Mouse (Mus musculus) lung, adult 2 months (tissue): ENCODE measurements around the gene Tbc1d21. TPM values are rescaled to one million over a fixed set of nuclear protein-coding genes. Genes with fewer than 3 reads are reported as not detected.

Source experiments
- DNase-seq: peaks from one replicate; pipeline ENCODE4 v3.0.0; 2022
- H3K4me1 ChIP-seq: fragments of 200-500 bp; 2 replicates; pipeline ENCODE4 v1.6.1; 2011; ENCODE audit warnings: low read length; ENCODE audit not compliant: control insufficient read depth, insufficient read depth
- H3K4me3 ChIP-seq: fragments of 200-500 bp; replicated peaks from 2 replicates; pipeline ENCODE3; 2011; ENCODE audit warnings: low read depth, mild to moderate bottlenecking, control low read depth, low read length; ENCODE audit errors: extremely low read depth
- CTCF ChIP-seq: fragments of 200-500 bp; IDR thresholded peaks from 2 replicates; pipeline ENCODE4 v1.5.1; 2011; ENCODE audit warnings: mild to moderate bottlenecking, low read length, control low read depth; ENCODE audit not compliant: insufficient read depth
- POLR2A ChIP-seq: fragments of 200-500 bp; IDR thresholded peaks from 2 replicates; pipeline ENCODE4 v1.6.1; 2011; ENCODE audit warnings: low read depth, mild to moderate bottlenecking, control low read depth, low read length, borderline replicate concordance; ENCODE audit errors: extremely low read depth
- WGBS: fragments of 180-500 bp; shearing (Covaris S2); methylation state at CpG from one replicate; pipeline ENCODE4 v1.1.7; 2018; 5-methylcytosine and 5-hydroxymethylcytosine counted together
- polyA plus RNA-seq: library from polyadenylated mRNA; depleted of rRNA; stranded (reverse); fragments of >200 nt; gene quantifications from 2 replicates; pipeline ENCODE4 v1.2.3, GENCODE M21; 2012

The Tbc1d21 gene
- polyA plus RNA-seq, 1 experiment: not detected

- H3K4me1 ChIP-seq: no peaks in the 10 kb centered on the region
- 35% methylated on average over 4 of the region's 4 CpGs for WGBS
- DNase-seq: no peak
- H3K4me3 ChIP-seq: no peak overlapping the region
- TF ChIP-seq POLR2A (no peak), CTCF (no peak)
Observed at GRCm38 (mm10) chr9:58378878-58379277, 8.6 kb upstream of the Tbc1d21 start.

GRCm38 (mm10) chr9:58373912-58374431 is 3.7 kb upstream of the Tbc1d21 start:
- WGBS: 64% methylated on average over 12 of the region's 12 CpGs
- TF ChIP-seq CTCF: no peak
- TF ChIP-seq POLR2A: no peak
- no peak overlapping the region for H3K4me3 ChIP-seq
- DNase-seq: no peak
- H3K4me1 ChIP-seq: no peaks in the 10 kb centered on the region

DNA sequence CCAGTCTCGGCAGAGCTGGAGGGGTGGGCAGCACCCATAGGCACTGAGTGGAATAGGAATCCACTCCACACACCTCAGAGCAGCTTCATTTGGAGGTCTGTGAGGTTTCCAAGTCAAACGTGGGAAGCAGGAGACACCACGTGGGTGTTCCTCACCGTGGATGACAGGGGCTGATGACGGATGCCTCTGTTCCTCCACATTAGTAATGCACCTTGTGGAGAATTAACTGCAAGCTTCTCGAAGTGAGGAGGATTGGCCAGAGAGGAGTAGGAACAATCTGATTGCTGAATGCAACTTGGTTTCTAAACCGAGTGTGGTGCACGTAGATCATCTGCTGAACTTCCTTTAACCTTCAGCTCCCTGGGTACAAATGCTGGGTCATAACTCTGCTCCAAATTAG is 1.7 kb upstream of the Tbc1d21 start:
- TF ChIP-seq POLR2A: no peak
- TF ChIP-seq CTCF: no peak
- H3K4me1 ChIP-seq: no peaks in the 10 kb centered on the region
- 45% methylated on average over 8 of the region's 8 CpGs for WGBS
- H3K4me3 ChIP-seq: no peak overlapping the region
- no peak for DNase-seq

GRCm38 (mm10) chr9:58369644-58370043 is 611 bp downstream of the Tbc1d21 start:
- TF ChIP-seq CTCF (0 out of 2 replicates have a peak, but pooled peaks have one; percentile 13), POLR2A (no peak)
- no peak overlapping the region for H3K4me3 ChIP-seq
- no peaks in the 10 kb centered on the region for H3K4me1 ChIP-seq
- peak; percentile 5 for DNase-seq
- WGBS: 44% methylated on average over 6 of the region's 6 CpGs

DNA sequence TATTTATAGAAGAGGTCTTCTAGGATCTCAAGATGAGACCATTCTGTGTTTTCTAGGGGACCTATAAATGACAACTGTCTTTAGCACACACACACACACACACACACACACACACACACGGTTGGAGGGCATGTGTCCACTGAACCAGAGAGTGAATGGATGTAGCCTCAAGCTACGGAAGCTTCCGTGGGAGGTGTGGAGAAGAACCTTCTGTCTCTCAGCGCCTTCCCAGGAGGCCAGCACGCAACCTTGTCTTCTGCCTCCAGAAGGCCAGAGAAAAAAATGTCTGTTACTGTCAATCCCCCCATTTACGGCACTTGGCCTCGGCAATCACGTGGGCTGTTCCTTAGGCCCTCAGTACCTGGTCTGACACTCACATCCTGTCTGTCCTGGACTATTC is 5.9 kb downstream of the Tbc1d21 start:
- no peak for DNase-seq
- TF ChIP-seq POLR2A (no peak), CTCF (no peak)
- no peak overlapping the region for H3K4me3 ChIP-seq
- 83% methylated on average over 8 of the region's 8 CpGs for WGBS
- no peaks in the 10 kb centered on the region for H3K4me1 ChIP-seq

- 81% methylated on average over 7 of the region's 7 CpGs for WGBS
- TF ChIP-seq POLR2A (no peak), CTCF (no peak)
- H3K4me1 ChIP-seq: no peaks in the 10 kb centered on the region
- no peak overlapping the region for H3K4me3 ChIP-seq
- DNase-seq: no peak
Observed at GRCm38 (mm10) chr9:58361956-58362355, 8.3 kb downstream of the Tbc1d21 start.

- 71% methylated on average over 1 of the region's 1 CpGs for WGBS
- DNase-seq: no peak
- Histone ChIP-seq H3K4me3 (no peak overlapping the region), H3K4me1 (no peaks in the 10 kb centered on the region)
- TF ChIP-seq CTCF: no peak
- TF ChIP-seq POLR2A: no peak
Observed at GRCm38 (mm10) chr9:58361373-58361772, 8.9 kb downstream of the Tbc1d21 start.

- Histone ChIP-seq H3K4me3 (no peak overlapping the region), H3K4me1 (no peaks in the 10 kb centered on the region)
- no peak for DNase-seq
- TF ChIP-seq POLR2A (no peak), CTCF (no peak)
- WGBS: 30% methylated on average over 6 of the region's 6 CpGs
Observed at GRCm38 (mm10) chr9:58355262-58356050, 14.8 kb downstream of the Tbc1d21 start.

DNA sequence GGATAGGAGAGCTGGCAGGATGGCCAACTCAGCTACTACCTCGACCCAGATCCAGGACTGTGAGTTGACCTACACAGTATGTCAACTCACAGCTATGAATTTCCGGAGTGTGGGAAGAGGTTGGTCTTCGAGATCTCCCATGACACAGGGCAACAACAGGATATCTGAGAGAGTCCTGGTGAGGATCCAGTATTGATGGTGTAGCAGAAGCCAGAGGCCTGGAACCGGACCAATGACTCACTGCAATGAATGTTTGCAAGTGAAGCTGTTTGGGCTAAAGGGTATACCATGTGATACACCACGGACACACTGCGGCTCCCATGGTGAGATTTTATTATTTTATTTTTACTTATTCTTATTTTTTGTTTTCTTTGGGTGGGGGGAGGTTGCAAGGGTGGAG is 15.6 kb downstream of the Tbc1d21 start:
- H3K4me3 ChIP-seq: no peak overlapping the region
- no peaks in the 10 kb centered on the region for H3K4me1 ChIP-seq
- TF ChIP-seq CTCF: no peak
- TF ChIP-seq POLR2A: no peak
- DNase-seq: no peak
- 74% methylated on average over 6 of the region's 6 CpGs for WGBS

GRCm38 (mm10) chr9:58353224-58353623 is 17.0 kb downstream of the Tbc1d21 start:
- no peak overlapping the region for H3K4me3 ChIP-seq
- TF ChIP-seq POLR2A (no peak), CTCF (no peak)
- WGBS: 82% methylated on average over 6 of the region's 6 CpGs
- no peaks in the 10 kb centered on the region for H3K4me1 ChIP-seq
- DNase-seq: no peak
